Mouse (Mus musculus) E14TG2a.4 (cell line): ENCODE results near the gene Foxa3.

Experiments
- CTCF ChIP-seq: conservative IDR thresholded peaks from 2 replicates; pipeline ENCODE4 v1.5.1; 2014; ENCODE audit warnings: low read length
- POU5F1 ChIP-seq: IDR thresholded peaks from 2 replicates; pipeline ENCODE4 v1.6.1; 2014; ENCODE audit warnings: low read length, borderline replicate concordance

DNA sequence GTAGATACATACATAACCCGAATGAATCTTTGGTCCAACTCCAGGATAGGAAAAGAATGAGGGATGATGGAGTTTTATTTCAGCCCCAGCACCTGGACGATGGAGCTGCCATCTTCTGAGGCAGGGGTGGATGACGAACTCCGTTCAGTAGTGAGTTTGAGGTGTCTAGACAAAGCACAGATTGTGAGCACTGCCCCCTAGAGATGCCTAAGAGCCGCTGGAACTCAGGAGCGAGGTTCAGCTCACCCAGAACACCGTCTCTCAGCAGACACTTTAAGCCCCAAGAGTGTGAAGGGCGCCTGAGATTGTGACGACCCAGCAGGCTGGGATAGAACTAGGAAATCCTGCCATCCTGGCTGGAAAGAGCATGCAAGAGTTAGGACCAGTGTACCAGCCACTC lies 24.5 kb downstream of the Foxa3 start:
- TF ChIP-seq CTCF: no peak
- TF ChIP-seq POU5F1: no peak
